Mouse (Mus musculus) hindbrain, embryonic 15.5 days (tissue): ENCODE measurements around the gene Kynu. TPM values are rescaled to one million over a fixed set of nuclear protein-coding genes. Genes with fewer than 3 reads are reported as not detected.
A peak's percentile ranks its signal among the peaks of the same experiment; 100 is the strongest.

ENCODE experiments used
- ATAC-seq: fragments of 200-750 bp; cut with Nextera tagmentation; 2 replicates; pipeline ENCODE4 v1.8.0; 2017; ENCODE audit warnings: low read depth, moderate number of reproducible peaks, moderate TSS enrichment; ENCODE audit not compliant: low FRiP score
- H3K27ac ChIP-seq: fragments of 300-500 bp; sonication (generic); replicated peaks from 2 replicates; pipeline ENCODE4 v1.5.1; 2015; ENCODE audit warnings: mild to moderate bottlenecking, inconsistent platforms
- H3K27me3 ChIP-seq: fragments of 300-500 bp; sonication (generic); 2 replicates; pipeline ENCODE4 v1.6.1; 2015; ENCODE audit warnings: control low read depth, inconsistent platforms
- H3K36me3 ChIP-seq: fragments of 300-500 bp; sonication (generic); 2 replicates; pipeline ENCODE4 v1.6.1; 2015; ENCODE audit warnings: control low read depth, inconsistent platforms
- H3K4me1 ChIP-seq: fragments of 300-500 bp; sonication (generic); replicated peaks from 2 replicates; pipeline ENCODE4 v1.6.1; 2015; ENCODE audit warnings: control low read depth, inconsistent platforms
- H3K4me2 ChIP-seq: fragments of 300-500 bp; sonication (generic); 2 replicates; pipeline ENCODE4 v1.6.1; 2015; ENCODE audit warnings: moderate library complexity, mild to moderate bottlenecking, inconsistent platforms
- H3K4me3 ChIP-seq: fragments of 300-500 bp; sonication (generic); 2 replicates; pipeline ENCODE4 v1.5.1; 2015; ENCODE audit warnings: mild to moderate bottlenecking, inconsistent platforms
- H3K9ac ChIP-seq: fragments of 300-500 bp; sonication (generic); 2 replicates; pipeline ENCODE4 v1.6.1; 2015; ENCODE audit warnings: inconsistent platforms
- H3K9me3 ChIP-seq: fragments of 300-500 bp; sonication (generic); 2 replicates; pipeline ENCODE4 v1.6.1; 2016; ENCODE audit warnings: control low read depth, inconsistent platforms
- WGBS: fragments of 180-500 bp; shearing (Covaris S2); methylation state at CpG from one replicate; pipeline ENCODE4 v1.1.7; 2015; 5-methylcytosine and 5-hydroxymethylcytosine counted together
- polyA plus RNA-seq: library from polyadenylated mRNA; unstranded; fragments of >200 nt; fragmentation: Nextera tagmentation; extraction: Ambion mirVana; gene quantifications from 2 replicates; pipeline ENCODE4 v1.2.1, GENCODE M21; 2015

Gene Kynu
- polyA plus RNA-seq, 1 experiment from 2014 or later = 0.53 TPM

- H3K27me3 ChIP-seq = no peaks in the 10 kb centered on the region
- no peaks in the 10 kb centered on the region for H3K4me1 ChIP-seq
- H3K9me3 ChIP-seq = no peaks in the 10 kb centered on the region
- ATAC-seq = no peak
- H3K9ac ChIP-seq = no peak overlapping the region
- no peaks in the 10 kb centered on the region for H3K36me3 ChIP-seq
- H3K4me2 ChIP-seq = no peak overlapping the region
- WGBS = 64% methylated on average over 3 of the region's 3 CpGs
- no peak overlapping the region for H3K27ac ChIP-seq
- no peak overlapping the region for H3K4me3 ChIP-seq
Measured at GRCm38 (mm10) chr2:43674098-43674497, 119.0 kb downstream of the Kynu start.

- Histone ChIP-seq H3K9ac (no peak overlapping the region), H3K27me3 (no peaks in the 10 kb centered on the region), H3K4me2 (no peak overlapping the region), H3K27ac (no peak overlapping the region), H3K9me3 (no peaks in the 10 kb centered on the region), H3K36me3 (no peaks in the 10 kb centered on the region), H3K4me1 (no peaks in the 10 kb centered on the region), H3K4me3 (no peak overlapping the region)
- ATAC-seq = no peak
- WGBS = 81% methylated on average over 4 of the region's 4 CpGs
Measured at GRCm38 (mm10) chr2:43675277-43675676, 120.1 kb downstream of the Kynu start.

- Histone ChIP-seq H3K4me3 (no peak overlapping the region), H3K27me3 (no peaks in the 10 kb centered on the region), H3K9ac (no peak overlapping the region), H3K9me3 (no peaks in the 10 kb centered on the region), H3K4me1 (no peaks in the 10 kb centered on the region), H3K4me2 (no peak overlapping the region), H3K27ac (no peak overlapping the region), H3K36me3 (no peaks in the 10 kb centered on the region)
- ATAC-seq = no peak
- WGBS = 84% methylated on average over 2 of the region's 2 CpGs
Measured at GRCm38 (mm10) chr2:43690402-43690801, 135.3 kb downstream of the Kynu start.

GRCm38 (mm10) chr2:43691290-43691689 is 136.2 kb downstream of the Kynu start:
- H3K4me1 ChIP-seq = no peaks in the 10 kb centered on the region
- no peaks in the 10 kb centered on the region for H3K36me3 ChIP-seq
- ATAC-seq = no peak
- H3K9me3 ChIP-seq = no peaks in the 10 kb centered on the region
- no peak overlapping the region for H3K9ac ChIP-seq
- no peak overlapping the region for H3K4me3 ChIP-seq
- no peaks in the 10 kb centered on the region for H3K27me3 ChIP-seq
- 81% methylated on average over 2 of the region's 2 CpGs for WGBS
- H3K4me2 ChIP-seq = no peak overlapping the region
- H3K27ac ChIP-seq = no peak overlapping the region

- H3K4me1 ChIP-seq = no peaks in the 10 kb centered on the region
- no peak overlapping the region for H3K4me3 ChIP-seq
- no peak overlapping the region for H3K27ac ChIP-seq
- no peaks in the 10 kb centered on the region for H3K27me3 ChIP-seq
- no peak overlapping the region for H3K4me2 ChIP-seq
- no peak for ATAC-seq
- 90% methylated on average over 3 of the region's 3 CpGs for WGBS
- no peak overlapping the region for H3K9ac ChIP-seq
- no peaks in the 10 kb centered on the region for H3K36me3 ChIP-seq
- H3K9me3 ChIP-seq = no peaks in the 10 kb centered on the region
Measured at GRCm38 (mm10) chr2:43695635-43696034, 140.5 kb downstream of the Kynu start.

GRCm38 (mm10) chr2:43712611-43713138 is 157.5 kb downstream of the Kynu start:
- Histone ChIP-seq H3K4me3 (no peak overlapping the region), H3K36me3 (no peaks in the 10 kb centered on the region), H3K4me1 (no peaks in the 10 kb centered on the region), H3K27ac (no peak overlapping the region), H3K27me3 (no peaks in the 10 kb centered on the region), H3K9ac (no peak overlapping the region), H3K4me2 (no peak overlapping the region), H3K9me3 (no peaks in the 10 kb centered on the region)
- WGBS = 93% methylated on average over 2 of the region's 2 CpGs
- no peak for ATAC-seq

GRCm38 (mm10) chr2:43722446-43723103 is 167.4 kb downstream of the Kynu start:
- no peak overlapping the region for H3K27ac ChIP-seq
- H3K4me2 ChIP-seq = peak overlapping the region; percentile 54
- peak overlapping the region; percentile 42 for H3K9ac ChIP-seq
- peaks cover 5% of the 10 kb centered on the region; the same call in 1 of the 2 replicates for H3K4me1 ChIP-seq
- no peaks in the 10 kb centered on the region for H3K27me3 ChIP-seq
- H3K4me3 ChIP-seq = peak overlapping the region; percentile 18
- no peaks in the 10 kb centered on the region for H3K36me3 ChIP-seq
- 18% methylated on average over 14 of the region's 14 CpGs for WGBS
- no peaks in the 10 kb centered on the region for H3K9me3 ChIP-seq
- peak; percentile 90 for ATAC-seq

- peaks cover 5% of the 10 kb centered on the region; the same call in 1 of the 2 replicates for H3K4me1 ChIP-seq
- no peaks in the 10 kb centered on the region for H3K27me3 ChIP-seq
- H3K9ac ChIP-seq = peak overlapping the region; percentile 42
- peak overlapping the region; percentile 54 for H3K4me2 ChIP-seq
- H3K27ac ChIP-seq = no peak overlapping the region
- peak overlapping the region; percentile 18 for H3K4me3 ChIP-seq
- no peaks in the 10 kb centered on the region for H3K36me3 ChIP-seq
- 60% methylated on average over 7 of the region's 7 CpGs for WGBS
- peak; percentile 81 for ATAC-seq
- no peaks in the 10 kb centered on the region for H3K9me3 ChIP-seq
Measured at GRCm38 (mm10) chr2:43723104-43723541, 168.0 kb downstream of the Kynu start.

- no peak for ATAC-seq
- H3K27ac ChIP-seq = no peak overlapping the region
- 77% methylated on average over 5 of the region's 5 CpGs for WGBS
- peaks cover 5% of the 10 kb centered on the region; the same call in 1 of the 2 replicates for H3K4me1 ChIP-seq
- no peak overlapping the region for H3K9ac ChIP-seq
- H3K36me3 ChIP-seq = no peaks in the 10 kb centered on the region
- no peaks in the 10 kb centered on the region for H3K9me3 ChIP-seq
- no peak overlapping the region for H3K4me2 ChIP-seq
- H3K27me3 ChIP-seq = no peaks in the 10 kb centered on the region
- H3K4me3 ChIP-seq = no peak overlapping the region
Measured at GRCm38 (mm10) chr2:43727181-43727580, 172.1 kb downstream of the Kynu start.

- no peak overlapping the region for H3K27ac ChIP-seq
- no peaks in the 10 kb centered on the region for H3K9me3 ChIP-seq
- H3K36me3 ChIP-seq = no peaks in the 10 kb centered on the region
- H3K9ac ChIP-seq = no peak overlapping the region
- ATAC-seq = no peak
- no peaks in the 10 kb centered on the region for H3K27me3 ChIP-seq
- H3K4me1 ChIP-seq = peaks cover 5% of the 10 kb centered on the region; the same call in 1 of the 2 replicates
- no peak overlapping the region for H3K4me3 ChIP-seq
- WGBS = 88% methylated on average over 8 of the region's 8 CpGs
- H3K4me2 ChIP-seq = no peak overlapping the region
Measured at GRCm38 (mm10) chr2:43727693-43728092, 172.6 kb downstream of the Kynu start.

- 96% methylated on average over 3 of the region's 3 CpGs for WGBS
- no peak overlapping the region for H3K9ac ChIP-seq
- H3K4me2 ChIP-seq = no peak overlapping the region
- H3K9me3 ChIP-seq = no peaks in the 10 kb centered on the region
- H3K4me3 ChIP-seq = no peak overlapping the region
- no peak for ATAC-seq
- no peaks in the 10 kb centered on the region for H3K36me3 ChIP-seq
- H3K27me3 ChIP-seq = no peaks in the 10 kb centered on the region
- H3K4me1 ChIP-seq = no peaks in the 10 kb centered on the region
- H3K27ac ChIP-seq = no peak overlapping the region
Measured at GRCm38 (mm10) chr2:43728831-43729230, 173.7 kb downstream of the Kynu start.
